Mouse (Mus musculus): Measurements from ENCODE around the gene B3galnt1. TPM values are rescaled to one million over a fixed set of nuclear protein-coding genes. Genes with fewer than 3 reads are reported as not detected.
"Not testable (repeated sequence)": the region's sequence is repeated elsewhere in the genome, so short reads cannot be mapped to it uniquely, and the experiment has no call there.

The B3galnt1 gene
- polyA plus RNA-seq, 1 experiment = 4.7 TPM

- Histone ChIP-seq H3K4me3 (replicated peaks; ENCODE audit: extremely low read depth, low read depth, low read length) (no peak overlapping the region), H3K4me1 (ENCODE audit: control insufficient read depth, insufficient read depth, low read length) (no peaks in the 10 kb centered on the region)
- DNase-seq = no peak
- 93% methylated on average over 11 of the region's 11 CpGs for WGBS
- no peak for TF ChIP-seq CTCF (IDR thresholded peaks at IDR 0.05; ENCODE audit: insufficient read depth, low read length)
- no peak for TF ChIP-seq POLR2A (IDR thresholded peaks at IDR 0.05; ENCODE audit: borderline replicate concordance, extremely low read depth, low read depth, low read length)
Observed at GRCm38 (mm10) chr3:69575577-69575976, 23.2 kb downstream of the B3galnt1 start.

GRCm38 (mm10) chr3:69572561-69572960, 26.2 kb downstream of the B3galnt1 start:
- no peak overlapping the region for H3K4me3 ChIP-seq (replicated peaks; ENCODE audit: extremely low read depth, low read depth, low read length)
- H3K4me1 ChIP-seq (ENCODE audit: control insufficient read depth, insufficient read depth, low read length) = no peaks in the 10 kb centered on the region
- DNase-seq = no peak
- 81% methylated on average over 5 of the region's 5 CpGs for WGBS
- TF ChIP-seq CTCF (IDR thresholded peaks at IDR 0.05; ENCODE audit: insufficient read depth, low read length) (no peak), POLR2A (IDR thresholded peaks at IDR 0.05; ENCODE audit: borderline replicate concordance, extremely low read depth, low read depth, low read length) (no peak)

- 87% methylated on average over 1 of the region's 1 CpGs for WGBS
- H3K4me1 ChIP-seq (ENCODE audit: control insufficient read depth, insufficient read depth, low read length); H3K4me3 ChIP-seq (replicated peaks; ENCODE audit: extremely low read depth, low read depth, low read length); DNase-seq: not testable (repeated sequence)
Observed at GRCm38 (mm10) chr3:69565586-69565985, 33.2 kb downstream of the B3galnt1 start.

- no peak for DNase-seq
- TF ChIP-seq POLR2A (IDR thresholded peaks at IDR 0.05; ENCODE audit: borderline replicate concordance, extremely low read depth, low read depth, low read length) (no peak), CTCF (IDR thresholded peaks at IDR 0.05; ENCODE audit: insufficient read depth, low read length) (no peak)
- WGBS = 76% methylated on average over 6 of the region's 6 CpGs
Observed at GRCm38 (mm10) chr3:69563406-69563805, 35.4 kb downstream of the B3galnt1 start.

GRCm38 (mm10) chr3:69561686-69562085, 37.1 kb downstream of the B3galnt1 start:
- DNase-seq = no peak
- 68% methylated on average over 5 of the region's 5 CpGs for WGBS
- TF ChIP-seq CTCF (IDR thresholded peaks at IDR 0.05; ENCODE audit: insufficient read depth, low read length) (no peak), POLR2A (IDR thresholded peaks at IDR 0.05; ENCODE audit: borderline replicate concordance, extremely low read depth, low read depth, low read length) (no peak)
- Histone ChIP-seq H3K4me3 (replicated peaks; ENCODE audit: extremely low read depth, low read depth, low read length) (no peak overlapping the region), H3K4me1 (ENCODE audit: control insufficient read depth, insufficient read depth, low read length) (peaks cover 3% of the 10 kb centered on the region; the same call in 1 of the 2 replicates)

More at GRCm38 (mm10) chr3:69563406-69563805, 35.4 kb downstream of the B3galnt1 start:
- Histone ChIP-seq H3K4me1 (ENCODE audit: control insufficient read depth, insufficient read depth, low read length) (peaks cover 3% of the 10 kb centered on the region; the same call in 1 of the 2 replicates), H3K4me3 (replicated peaks; ENCODE audit: extremely low read depth, low read depth, low read length) (no peak overlapping the region)

- Histone ChIP-seq H3K4me3 (replicated peaks; ENCODE audit: extremely low read depth, low read depth, low read length) (no peak overlapping the region), H3K4me1 (ENCODE audit: control insufficient read depth, insufficient read depth, low read length) (peaks cover 3% of the 10 kb centered on the region; the same call in 1 of the 2 replicates)
- WGBS = 51% methylated on average over 7 of the region's 7 CpGs
- DNase-seq = no peak
- TF ChIP-seq CTCF (IDR thresholded peaks at IDR 0.05; ENCODE audit: insufficient read depth, low read length) (no peak), POLR2A (IDR thresholded peaks at IDR 0.05; ENCODE audit: borderline replicate concordance, extremely low read depth, low read depth, low read length) (no peak)
Observed at GRCm38 (mm10) chr3:69559975-69560330, 38.8 kb downstream of the B3galnt1 start.

- no peak overlapping the region for H3K4me3 ChIP-seq (replicated peaks; ENCODE audit: extremely low read depth, low read depth, low read length)
- 46% methylated on average over 6 of the region's 6 CpGs for WGBS
- H3K4me1 ChIP-seq (ENCODE audit: control insufficient read depth, insufficient read depth, low read length) = peaks cover 3% of the 10 kb centered on the region; the same call in 1 of the 2 replicates
- no peak for TF ChIP-seq POLR2A (IDR thresholded peaks at IDR 0.05; ENCODE audit: borderline replicate concordance, extremely low read depth, low read depth, low read length)
- TF ChIP-seq CTCF (IDR thresholded peaks at IDR 0.05; ENCODE audit: insufficient read depth, low read length) = no peak
- no peak for DNase-seq
Observed at GRCm38 (mm10) chr3:69559316-69559974, 39.3 kb downstream of the B3galnt1 start.

- peaks cover 3% of the 10 kb centered on the region; the same call in 1 of the 2 replicates for H3K4me1 ChIP-seq (ENCODE audit: control insufficient read depth, insufficient read depth, low read length)
- no peak overlapping the region for H3K4me3 ChIP-seq (replicated peaks; ENCODE audit: extremely low read depth, low read depth, low read length)
- 82% methylated on average over 12 of the region's 12 CpGs for WGBS
- TF ChIP-seq CTCF (IDR thresholded peaks at IDR 0.05; ENCODE audit: insufficient read depth, low read length) (no peak), POLR2A (IDR thresholded peaks at IDR 0.05; ENCODE audit: borderline replicate concordance, extremely low read depth, low read depth, low read length) (no peak)
- DNase-seq = no peak
Observed at GRCm38 (mm10) chr3:69556092-69556778, 42.5 kb downstream of the B3galnt1 start.

- TF ChIP-seq POLR2A (IDR thresholded peaks at IDR 0.05; ENCODE audit: borderline replicate concordance, extremely low read depth, low read depth, low read length) (no peak), CTCF (IDR thresholded peaks at IDR 0.05; ENCODE audit: insufficient read depth, low read length) (no peak)
- Histone ChIP-seq H3K4me3 (replicated peaks; ENCODE audit: extremely low read depth, low read depth, low read length) (no peak overlapping the region), H3K4me1 (ENCODE audit: control insufficient read depth, insufficient read depth, low read length) (peaks cover 3% of the 10 kb centered on the region; the same call in 1 of the 2 replicates)
- 79% methylated on average over 6 of the region's 6 CpGs for WGBS
- DNase-seq = no peak
Observed at GRCm38 (mm10) chr3:69555511-69555910, 43.2 kb downstream of the B3galnt1 start.

- no peak for DNase-seq
- Histone ChIP-seq H3K4me3 (replicated peaks; ENCODE audit: extremely low read depth, low read depth, low read length) (no peak overlapping the region), H3K4me1 (ENCODE audit: control insufficient read depth, insufficient read depth, low read length) (no peaks in the 10 kb centered on the region)
- 79% methylated on average over 4 of the region's 4 CpGs for WGBS
- no peak for TF ChIP-seq POLR2A (IDR thresholded peaks at IDR 0.05; ENCODE audit: borderline replicate concordance, extremely low read depth, low read depth, low read length)
Observed at GRCm38 (mm10) chr3:69549602-69550001, 49.2 kb downstream of the B3galnt1 start.
